Mouse (Mus musculus): ENCODE data around the gene 2510002D24Rik. TPM values are rescaled to one million over a fixed set of nuclear protein-coding genes. Genes with fewer than 3 reads are reported as not detected.

The 2510002D24Rik gene
- total and polyA plus RNA-seq, 2 experiments from 2014 or later, result 34.1 to 50.1 TPM

- no peak for DNase-seq (ENCODE audit: low spot score)
- no peak for TF ChIP-seq CTCF (IDR thresholded peaks at IDR 0.05; ENCODE audit: low read depth)
- no peaks in the 10 kb centered on the region for H3K4me1 ChIP-seq (ENCODE audit: insufficient read depth, low read length)
- no peak for ATAC-seq
- peaks cover 86% of the 10 kb centered on the region for H3K36me3 ChIP-seq (ENCODE audit: insufficient read depth, low read length)
- no peaks in the 10 kb centered on the region for H3K9me3 ChIP-seq (ENCODE audit: low read length)
- WGBS, result 75% methylated on average over 1 of the region's 1 CpGs
- H3K4me2 ChIP-seq (ENCODE audit: low read depth, low read length), result no peak overlapping the region
- H3K9ac ChIP-seq (replicated peaks; ENCODE audit: low read length), result no peak overlapping the region
- H3K4me3 ChIP-seq (ENCODE audit: low read length), result no peak overlapping the region
- no peaks in the 10 kb centered on the region for H3K27me3 ChIP-seq (ENCODE audit: insufficient read depth, low read length)
- no peak overlapping the region for H3K27ac ChIP-seq
These were observed 14.0 kb upstream of the 2510002D24Rik start for GRCm38 (mm10) chr16:18822356-18822755.

DNA sequence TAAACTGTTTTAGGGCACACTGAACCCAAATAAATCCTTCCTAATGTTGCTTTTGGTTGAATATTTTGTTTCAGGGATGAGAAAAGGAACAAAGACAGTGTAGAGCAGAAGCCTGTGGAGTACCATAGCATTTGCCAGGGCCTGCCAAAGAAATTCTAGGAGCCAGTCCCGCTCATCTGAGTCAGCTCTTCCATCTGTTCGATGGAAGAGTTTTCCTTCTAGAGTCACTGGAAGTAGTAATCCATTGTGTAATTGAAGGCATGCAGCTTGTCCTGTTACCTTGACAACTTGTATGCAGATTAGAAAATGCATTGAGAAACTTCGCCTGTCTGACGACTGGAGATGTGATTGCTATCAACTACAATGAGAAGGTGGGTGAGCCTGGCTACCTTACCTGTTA is 13.5 kb upstream of the 2510002D24Rik start:
- no peak overlapping the region for H3K4me2 ChIP-seq (ENCODE audit: low read depth, low read length)
- TF ChIP-seq CTCF (IDR thresholded peaks at IDR 0.05; ENCODE audit: low read depth), result no peak
- no peaks in the 10 kb centered on the region for H3K9me3 ChIP-seq (ENCODE audit: low read length)
- H3K9ac ChIP-seq (replicated peaks; ENCODE audit: low read length), result no peak overlapping the region
- H3K4me1 ChIP-seq (ENCODE audit: insufficient read depth, low read length), result no peaks in the 10 kb centered on the region
- H3K4me3 ChIP-seq (ENCODE audit: low read length), result no peak overlapping the region
- no peaks in the 10 kb centered on the region for H3K27me3 ChIP-seq (ENCODE audit: insufficient read depth, low read length)
- ATAC-seq, result no peak
- no peak overlapping the region for H3K27ac ChIP-seq
- no peak for DNase-seq (ENCODE audit: low spot score)
- H3K36me3 ChIP-seq (ENCODE audit: insufficient read depth, low read length), result peaks cover 83% of the 10 kb centered on the region
- 42% methylated on average over 4 of the region's 4 CpGs for WGBS

GRCm38 (mm10) chr16:18828630-18829029 is 7.7 kb upstream of the 2510002D24Rik start:
- H3K4me2 ChIP-seq (ENCODE audit: low read depth, low read length), result no peak overlapping the region
- no peak for TF ChIP-seq CTCF (IDR thresholded peaks at IDR 0.05; ENCODE audit: low read depth)
- H3K9me3 ChIP-seq (ENCODE audit: low read length), result no peaks in the 10 kb centered on the region
- ATAC-seq, result no peak
- H3K4me3 ChIP-seq (ENCODE audit: low read length), result no peak overlapping the region
- no peak overlapping the region for H3K9ac ChIP-seq (replicated peaks; ENCODE audit: low read length)
- H3K36me3 ChIP-seq (ENCODE audit: insufficient read depth, low read length), result peaks cover 52% of the 10 kb centered on the region
- no peaks in the 10 kb centered on the region for H3K27me3 ChIP-seq (ENCODE audit: insufficient read depth, low read length)
- no peak for DNase-seq (ENCODE audit: low spot score)
- WGBS, result 96% methylated on average over 3 of the region's 3 CpGs
- H3K27ac ChIP-seq, result no peak overlapping the region
- no peaks in the 10 kb centered on the region for H3K4me1 ChIP-seq (ENCODE audit: insufficient read depth, low read length)

DNA sequence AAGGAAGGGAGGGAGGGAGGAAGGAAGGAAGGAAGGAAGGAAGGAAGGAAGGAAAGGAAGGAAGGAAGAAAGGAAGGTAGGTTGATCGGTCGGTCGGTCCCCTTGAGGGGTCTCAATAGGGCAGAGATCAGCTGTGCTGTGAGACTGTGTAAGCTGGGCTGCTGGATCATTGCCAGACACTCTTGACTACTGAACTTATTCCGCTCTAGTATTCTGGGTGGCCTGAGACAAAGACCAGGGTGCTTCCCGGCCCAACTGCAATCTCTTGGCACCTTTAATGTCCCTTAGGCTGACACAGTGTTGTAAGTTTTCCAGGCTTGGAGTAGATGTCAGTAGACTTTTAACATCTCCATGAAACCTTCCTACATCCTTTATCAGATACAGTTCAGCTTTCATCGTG is 7.3 kb upstream of the 2510002D24Rik start:
- WGBS, result 83% methylated on average over 6 of the region's 6 CpGs
- H3K4me2 ChIP-seq (ENCODE audit: low read depth, low read length), result no peak overlapping the region
- no peak overlapping the region for H3K27ac ChIP-seq
- H3K9me3 ChIP-seq (ENCODE audit: low read length), result no peaks in the 10 kb centered on the region
- TF ChIP-seq CTCF (IDR thresholded peaks at IDR 0.05; ENCODE audit: low read depth), result no peak
- no peak for ATAC-seq
- DNase-seq (ENCODE audit: low spot score), result no peak
- H3K9ac ChIP-seq (replicated peaks; ENCODE audit: low read length), result no peak overlapping the region
- H3K4me3 ChIP-seq (ENCODE audit: low read length), result no peak overlapping the region
- H3K36me3 ChIP-seq (ENCODE audit: insufficient read depth, low read length), result peaks cover 50% of the 10 kb centered on the region
- H3K27me3 ChIP-seq (ENCODE audit: insufficient read depth, low read length), result no peaks in the 10 kb centered on the region
- no peaks in the 10 kb centered on the region for H3K4me1 ChIP-seq (ENCODE audit: insufficient read depth, low read length)

DNA sequence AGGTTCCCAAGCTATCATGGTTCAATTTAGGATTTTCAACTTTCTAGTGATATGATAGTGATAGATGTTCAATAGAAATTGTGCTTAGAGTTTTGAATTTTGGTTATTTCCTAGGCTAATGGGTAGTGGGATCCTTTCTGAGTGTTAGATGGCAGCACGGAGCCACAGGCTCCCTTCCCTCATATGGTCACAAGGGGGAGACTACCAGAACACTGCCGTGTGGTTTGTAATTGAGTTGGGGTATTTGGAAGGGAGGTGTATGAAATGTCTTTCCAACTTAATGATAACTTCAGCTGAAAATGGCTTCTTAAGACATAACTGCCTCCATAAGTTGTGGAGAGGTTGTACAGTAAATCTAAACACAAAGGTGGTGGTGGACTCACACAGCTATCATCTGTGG is 2.9 kb upstream of the 2510002D24Rik start:
- Histone ChIP-seq H3K4me2 (ENCODE audit: low read depth, low read length) (no peak overlapping the region), H3K9ac (replicated peaks; ENCODE audit: low read length) (no peak overlapping the region), H3K4me1 (ENCODE audit: insufficient read depth, low read length) (no peaks in the 10 kb centered on the region), H3K4me3 (ENCODE audit: low read length) (no peak overlapping the region), H3K9me3 (ENCODE audit: low read length) (no peaks in the 10 kb centered on the region), H3K27ac (no peak overlapping the region), H3K36me3 (ENCODE audit: insufficient read depth, low read length) (peaks cover 22% of the 10 kb centered on the region), H3K27me3 (ENCODE audit: insufficient read depth, low read length) (no peaks in the 10 kb centered on the region)
- no peak for ATAC-seq
- TF ChIP-seq CTCF (IDR thresholded peaks at IDR 0.05; ENCODE audit: low read depth), result peak; percentile 57
- DNase-seq (ENCODE audit: low spot score), result peak; percentile 17
- 66% methylated on average over 2 of the region's 2 CpGs for WGBS

- WGBS, result 32% methylated on average over 3 of the region's 3 CpGs
- peak; percentile 39 for ATAC-seq
- DNase-seq (ENCODE audit: low spot score), result no peak
These were observed 308 bp upstream of the 2510002D24Rik start for GRCm38 (mm10) chr16:18836073-18836467.

DNA sequence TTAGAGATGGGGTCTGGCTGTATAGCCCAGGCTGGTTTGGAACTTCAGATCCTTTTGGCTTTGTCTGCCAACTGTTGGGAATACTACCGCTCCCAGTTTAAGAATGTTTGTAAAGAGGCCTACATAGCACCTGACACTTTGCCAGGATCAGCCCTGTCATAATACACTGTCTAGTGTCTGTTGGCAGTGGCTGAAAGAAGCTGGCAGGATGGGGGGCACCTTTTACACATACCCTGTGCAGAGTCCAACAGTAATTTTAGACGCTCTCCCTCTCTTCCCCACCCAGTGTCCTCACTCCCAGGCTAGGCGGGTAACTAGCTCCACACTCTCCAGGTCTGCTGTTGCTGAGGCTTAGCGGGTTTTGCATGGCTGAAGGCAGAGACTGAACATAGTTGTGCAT is 2.0 kb downstream of the 2510002D24Rik start:
- WGBS, result 88% methylated on average over 4 of the region's 4 CpGs
- ATAC-seq (no peak), DNase-seq (ENCODE audit: low spot score) (no peak)
- Histone ChIP-seq H3K27ac (no peak overlapping the region), H3K9me3 (ENCODE audit: low read length) (no peaks in the 10 kb centered on the region), H3K4me2 (ENCODE audit: low read depth, low read length) (no peak overlapping the region), H3K9ac (replicated peaks; ENCODE audit: low read length) (no peak overlapping the region), H3K36me3 (ENCODE audit: insufficient read depth, low read length) (peaks cover 9% of the 10 kb centered on the region; the same call in 1 of the 2 replicates), H3K4me3 (ENCODE audit: low read length) (no peak overlapping the region), H3K27me3 (ENCODE audit: insufficient read depth, low read length) (no peaks in the 10 kb centered on the region), H3K4me1 (ENCODE audit: insufficient read depth, low read length) (no peaks in the 10 kb centered on the region)
- TF ChIP-seq CTCF (IDR thresholded peaks at IDR 0.05; ENCODE audit: low read depth), result no peak

More at GRCm38 (mm10) chr16:18836073-18836467, 308 bp upstream of the 2510002D24Rik start:
- H3K27ac ChIP-seq, result 0 out of 2 replicates have a peak overlapping the region, but pooled peaks have one; percentile 86
- H3K27me3 ChIP-seq (ENCODE audit: insufficient read depth, low read length), result no peaks in the 10 kb centered on the region
- H3K4me3 ChIP-seq (ENCODE audit: low read length), result peak overlapping the region; percentile 94
- peak overlapping the region; percentile 77 for H3K4me2 ChIP-seq (ENCODE audit: low read depth, low read length)
- no peaks in the 10 kb centered on the region for H3K4me1 ChIP-seq (ENCODE audit: insufficient read depth, low read length)
- peak overlapping the region; percentile 94 for H3K9ac ChIP-seq (replicated peaks; ENCODE audit: low read length)
- no peak for TF ChIP-seq CTCF (IDR thresholded peaks at IDR 0.05; ENCODE audit: low read depth)
- H3K36me3 ChIP-seq (ENCODE audit: insufficient read depth, low read length), result peaks cover 22% of the 10 kb centered on the region; the same call in 1 of the 2 replicates
- no peaks in the 10 kb centered on the region for H3K9me3 ChIP-seq (ENCODE audit: low read length)
